Mouse (Mus musculus) hindbrain, postnatal 0 days (tissue): Measurements from ENCODE around the gene Slco1a4. TPM values are rescaled to one million over a fixed set of nuclear protein-coding genes. Genes with fewer than 3 reads are reported as not detected.

Experiments
- ATAC-seq: fragments of 200-750 bp; cut with Nextera tagmentation; 2 replicates; pipeline ENCODE4 v1.8.0; 2017; ENCODE audit warnings: mild to moderate bottlenecking, moderate TSS enrichment, moderate library complexity
- DNase-seq: peaks from one replicate; pipeline ENCODE4 v3.0.0-alpha.2; 2015; ENCODE audit warnings: low spot score
- H3K27ac ChIP-seq: fragments of 300-500 bp; sonication (generic); 2 replicates; pipeline ENCODE4 v1.5.1; 2014; ENCODE audit warnings: mild to moderate bottlenecking
- H3K27me3 ChIP-seq: fragments of 300-500 bp; sonication (generic); 2 replicates; pipeline ENCODE4 v1.6.1; 2014; ENCODE audit warnings: low read length, mixed read lengths; ENCODE audit not compliant: insufficient read depth
- H3K36me3 ChIP-seq: fragments of 300-500 bp; sonication (generic); 2 replicates; pipeline ENCODE4 v1.6.1; 2014; ENCODE audit warnings: low read length, mixed read lengths; ENCODE audit not compliant: insufficient read depth
- H3K4me1 ChIP-seq: fragments of 300-500 bp; sonication (generic); 2 replicates; pipeline ENCODE4 v1.6.1; 2014; ENCODE audit warnings: antibody characterized with exemption, low read length, mixed read lengths; ENCODE audit not compliant: insufficient read depth
- H3K4me2 ChIP-seq: fragments of 300-500 bp; sonication (generic); 2 replicates; pipeline ENCODE4 v1.6.1; 2014; ENCODE audit warnings: low read depth, mild to moderate bottlenecking, low read length, moderate library complexity, mixed read lengths
- H3K4me3 ChIP-seq: fragments of 300-500 bp; sonication (generic); 2 replicates; pipeline ENCODE4 v1.5.1; 2014; ENCODE audit warnings: low read length
- H3K9ac ChIP-seq: fragments of 300-500 bp; sonication (generic); replicated peaks from 2 replicates; pipeline ENCODE4 v1.6.1; 2014; ENCODE audit warnings: mild to moderate bottlenecking, low read length, moderate library complexity, mixed read lengths
- H3K9me3 ChIP-seq: fragments of 300-500 bp; sonication (generic); 2 replicates; pipeline ENCODE4 v1.6.1; 2016; ENCODE audit warnings: low read length, mixed read lengths
- CTCF ChIP-seq: IDR thresholded peaks from 2 replicates; pipeline ENCODE4 v1.5.1; 2016; ENCODE audit warnings: antibody characterized with exemption, control low read depth, low read depth
- WGBS: fragments of 180-500 bp; shearing (Covaris S2); extraction: QIAGEN DNeasy Blood & Tissue Kit; methylation state at CpG from one replicate; pipeline ENCODE4 v1.1.7; 2014; 5-methylcytosine and 5-hydroxymethylcytosine counted together
- polyA plus RNA-seq: library from polyadenylated mRNA; unstranded; fragments of >200 nt; fragmentation: Nextera tagmentation; extraction: Ambion mirVana; gene quantifications from 2 replicates; pipeline ENCODE4 v1.2.1, GENCODE M21; 2015
- total RNA-seq: library from RNA; depleted of rRNA; stranded (reverse); fragments of >200 nt; gene quantifications from 2 replicates; pipeline ENCODE4 v1.2.3, GENCODE M21; 2014; rRNA removed

The Slco1a4 gene
- total and polyA plus RNA-seq, 2 experiments from 2014 or later, result 5.3 to 6.2 TPM

GRCm38 (mm10) chr6:141773710-141774109, 82.3 kb downstream of the Slco1a4 start, which contains the start of gene Gm5724:
Gm5724 (minus strand) TSS chr6:141773810.
- ATAC-seq, result no peak
- no peaks in the 10 kb centered on the region for H3K27me3 ChIP-seq
- no peaks in the 10 kb centered on the region for H3K4me1 ChIP-seq
- TF ChIP-seq CTCF, result no peak
- no peaks in the 10 kb centered on the region for H3K36me3 ChIP-seq
- H3K4me2 ChIP-seq, result no peak within 1 kb of the TSS
- H3K27ac ChIP-seq, result no peak within 1 kb of the TSS
- DNase-seq, result no peak
- no peak within 1 kb of the TSS for H3K4me3 ChIP-seq
- 88% methylated on average over 3 of the region's 3 CpGs for WGBS
- no peaks in the 10 kb centered on the region for H3K9me3 ChIP-seq
- no peak within 1 kb of the TSS for H3K9ac ChIP-seq

Other genes starting within 250 kb of the Slco1a4 start
- gene Slco1b2, start 226.7 kb downstream of the Slco1a4 start, total RNA-seq, result not detected in 2 replicates
- gene Slco1b2, start 226.7 kb downstream of the Slco1a4 start, polyA plus RNA-seq, result not detected in 2 replicates
- gene Gm5724, start 82.4 kb downstream of the Slco1a4 start, total RNA-seq, result not detected in 2 replicates
- not detected in 2 replicates for gene Gm5724, start 82.4 kb downstream of the Slco1a4 start, polyA plus RNA-seq
- gene Slco1a1, start 90.8 kb upstream of the Slco1a4 start, total RNA-seq, result not detected in 2 replicates
- gene Slco1a1, start 90.8 kb upstream of the Slco1a4 start, polyA plus RNA-seq, result not detected in 2 replicates
- 0.58 TPM in 1 of 2 replicates, not detected in the other for gene Gm6614, start 155.2 kb upstream of the Slco1a4 start, total RNA-seq
- gene Gm6614, start 155.2 kb upstream of the Slco1a4 start, polyA plus RNA-seq, result not detected in 2 replicates